Comparison of ENCODE assay signal across 12 mouse cellular contexts in genomic region chrX:99059119-99059518, GRCm38 (mm10). TPM values are rescaled to one million over a fixed set of nuclear protein-coding genes. Genes with fewer than 3 reads are reported as not detected.
DNase-seq lines count a peak whose midpoint lies in the region; ATAC-seq and TF ChIP-seq lines count a peak whose summit lies in the region.
"Had no signal": no experiment of that assay in that cellular context is flagged by ENCODE, and none has a peak within 500 bp of the region (broad histone marks: within the 10 kb centered on the region; RNA-seq: fewer than 3 reads in every experiment).

No protein-coding gene starts in this region.

- no peak for TF ChIP-seq POLR2A in heart, adult 2 months (IDR thresholded peaks at IDR 0.05; ENCODE audit: insufficient read depth, low read depth, low read length)
- no peak for TF ChIP-seq POLR2A in lung, adult 2 months (IDR thresholded peaks at IDR 0.05; ENCODE audit: borderline replicate concordance, extremely low read depth, low read depth, low read length)

- peaks cover 20% of the 10 kb centered on the region for H3K4me1 ChIP-seq in heart, adult 2 months (ENCODE audit: control insufficient read depth, insufficient read depth, low read length)
- peaks cover 20% of the 10 kb centered on the region for H3K4me1 ChIP-seq in lung, adult 2 months (ENCODE audit: control insufficient read depth, insufficient read depth, low read length)
- H3K4me1 ChIP-seq: hindbrain, embryonic 12.5 days; limb, embryonic 13.5 days had no signal

- H3K9ac ChIP-seq in heart, adult 2 months (ENCODE audit: low read depth, low read length): no peak overlapping the region
- H3K9ac ChIP-seq: hindbrain, embryonic 12.5 days; limb, embryonic 13.5 days had no signal

- no peak for DNase-seq in heart, adult 2 months
- no peak for DNase-seq in heart, adult 18-20 months
- DNase-seq in lung, adult 2 months: no peak
- no peak for DNase-seq in lung, postnatal 36 days
- peak; percentile 24 for DNase-seq in mesoderm, embryonic 11.5 days (ENCODE audit: low read depth, low spot score)
- no peak for DNase-seq in left cerebral cortex, postnatal 4 days
- DNase-seq: cerebellum, adult 11 months; gastrocnemius, postnatal 10 days had no signal

- intact Hi-C loops in heart, adult 2 months (cut with DNase I): no loop called here
- intact Hi-C loops in left cerebral cortex, postnatal 4 days (cut with DNase I): no loop called here

- H3K4me3 ChIP-seq in heart, adult 2 months: no peak overlapping the region
- H3K4me3 ChIP-seq in lung, adult 2 months (replicated peaks; ENCODE audit: extremely low read depth, low read depth, low read length): no peak overlapping the region
- H3K4me3 ChIP-seq: hindbrain, embryonic 12.5 days; limb, embryonic 13.5 days had no signal

- ATAC-seq in common myeloid progenitor, adult 5-6 weeks (replicated peaks; ENCODE audit: low read depth, poor library complexity, severe bottlenecking): 0 out of 2 replicates have a peak, but pooled peaks have one; percentile 47
- no peak for ATAC-seq in activated CD4-positive, CD25-positive, alpha-beta regulatory T cell, adult 4 months

- peak; percentile 73 for TF ChIP-seq CTCF in heart, adult 2 months (IDR thresholded peaks at IDR 0.05)
- peak; percentile 33; the same call in 1 of the 2 replicates for TF ChIP-seq CTCF in lung, adult 2 months (IDR thresholded peaks at IDR 0.05; ENCODE audit: insufficient read depth, low read length)

- no peak overlapping the region for H3K27ac ChIP-seq in heart, adult 2 months
- H3K27ac ChIP-seq: hindbrain, embryonic 12.5 days; limb, embryonic 13.5 days had no signal

- no peak for TF ChIP-seq EP300 in heart, adult 2 months (IDR thresholded peaks at IDR 0.05; ENCODE audit: insufficient read depth, low read depth, low read length)

- H3K79me2 ChIP-seq in heart, adult 2 months (replicated peaks; ENCODE audit: control insufficient read depth, insufficient read depth, low read length): peaks cover 3% of the 10 kb centered on the region; the same call in 1 of the 2 replicates

- H3K27me3 ChIP-seq in heart, adult 2 months (ENCODE audit: control insufficient read depth, insufficient read depth, low read length): no peaks in the 10 kb centered on the region

- WGBS in heart, adult 2 months: 27% methylated on average over 4 of the region's 4 CpGs
- WGBS in lung, adult 2 months: 41% methylated on average over 4 of the region's 4 CpGs

- peaks cover 9% of the 10 kb centered on the region for H3K36me3 ChIP-seq in heart, adult 2 months (ENCODE audit: control insufficient read depth, insufficient read depth, low read length)
- H3K36me3 ChIP-seq: hindbrain, embryonic 12.5 days; limb, embryonic 13.5 days had no signal

RNA-seq across cellular contexts. Expression of gene Stard8, which starts 56.1 kb away (rescaled TPM):
- total RNA-seq in heart, adult 2 months (2021): 10 to 100 TPM; 29.2 to 32.3 TPM
- polyA plus RNA-seq in heart, adult 2 months (2012; rRNA removed): 36.2 and 50.3 TPM in 2 replicates
- total RNA-seq in heart, adult 18-20 months (2021): 10 to 100 TPM; 28.1 to 30.4 TPM
- 87.0 and 89.6 TPM in 2 replicates for polyA plus RNA-seq in lung, adult 2 months (2012; rRNA removed)
- 3.6 and 4.0 TPM in 2 replicates for total RNA-seq in common myeloid progenitor, adult 5-6 weeks (2017)
- under 1 TPM; 0.28 to 0.38 TPM for polyA plus RNA-seq in activated CD4-positive, CD25-positive, alpha-beta regulatory T cell, adult 4 months (2017; shearing (Covaris generic))
- total RNA-seq in left cerebral cortex, postnatal 4 days (2021): 1 to 10 TPM; 7.3 to 7.9 TPM
